Mouse (Mus musculus): ENCODE measurements around the gene Igdcc4. TPM values are rescaled to one million over a fixed set of nuclear protein-coding genes. Genes with fewer than 3 reads are reported as not detected.
A peak's percentile ranks its signal among the peaks of the same experiment; 100 is the strongest.
"Not testable (repeated sequence)": the region's sequence is repeated elsewhere in the genome, so short reads cannot be mapped to it uniquely, and the experiment has no call there.

The Igdcc4 gene
- 0.08 TPM in 1 of 2 replicates, not detected in the other for polyA plus RNA-seq (2012; ENCODE audit: insufficient read depth, low replicate concordance)

DNA sequence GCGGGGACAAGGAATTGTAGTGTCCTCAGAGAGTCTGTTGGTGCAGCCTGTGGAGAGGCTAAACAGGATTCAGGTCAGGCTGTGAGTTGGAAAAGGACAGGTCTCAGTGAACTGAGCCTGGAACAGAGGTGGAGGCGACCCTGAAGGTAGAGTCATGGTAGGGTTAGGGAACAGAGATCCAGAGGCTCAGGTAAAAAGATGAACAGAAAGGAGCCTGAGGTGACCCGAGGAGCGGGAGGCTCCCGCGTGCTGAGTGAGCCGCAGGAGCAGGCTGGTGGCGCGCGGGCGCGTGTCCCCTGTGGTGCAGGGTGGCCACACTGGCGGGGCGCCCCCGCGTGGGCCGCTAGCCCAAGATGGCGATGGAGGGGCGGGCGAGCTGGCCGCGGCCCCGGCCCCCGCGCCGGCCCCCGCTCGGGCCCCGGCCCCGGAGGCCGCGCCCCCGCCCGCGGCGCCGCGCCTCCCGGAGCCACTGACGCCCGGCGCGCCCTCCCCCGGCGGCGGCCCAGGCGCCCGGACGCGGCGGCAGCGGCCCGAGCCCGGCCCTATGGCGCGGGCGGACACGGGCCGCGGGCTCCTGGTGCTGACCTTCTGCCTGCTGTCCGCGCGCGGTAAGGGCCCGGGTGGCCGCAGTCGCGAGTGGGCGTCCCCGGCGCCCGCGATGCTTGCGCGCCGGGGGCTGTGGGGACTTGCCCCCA, at the start of gene Igdcc4:
TSS of gene Igdcc4 (plus strand) at position 496 of the 695 bp plus-strand sequence.
- no peaks in the 10 kb centered on the region for H3K36me3 ChIP-seq (replicated peaks; ENCODE audit: low read length)
- peaks cover 22% of the 10 kb centered on the region for H3K9me3 ChIP-seq
- peak within 1 kb of the TSS; percentile 90 for H3K4me3 ChIP-seq (replicated peaks)
- TF ChIP-seq GATA1 (IDR thresholded peaks at IDR 0.05; ENCODE audit: borderline replicate concordance, low read length) (no peak), FLI1 (IDR thresholded peaks at IDR 0.05; ENCODE audit: low read length) (no peak)
- H3K27me3 ChIP-seq (replicated peaks): peaks cover 75% of the 10 kb centered on the region
- H3K4me1 ChIP-seq: peaks cover 17% of the 10 kb centered on the region

GRCm38 (mm10) chr9:65064251-65064650, 37.0 kb upstream of the Igdcc4 start:
- Histone ChIP-seq H3K4me1 (no peaks in the 10 kb centered on the region), H3K36me3 (replicated peaks; ENCODE audit: low read length) (peaks cover 95% of the 10 kb centered on the region), H3K27me3 (replicated peaks) (no peaks in the 10 kb centered on the region), H3K9me3 (no peaks in the 10 kb centered on the region), H3K4me3 (replicated peaks) (no peak overlapping the region)
- TF ChIP-seq FLI1 (IDR thresholded peaks at IDR 0.05; ENCODE audit: low read length): no peak
- no peak for TF ChIP-seq GATA1 (IDR thresholded peaks at IDR 0.05; ENCODE audit: borderline replicate concordance, low read length)

DNA sequence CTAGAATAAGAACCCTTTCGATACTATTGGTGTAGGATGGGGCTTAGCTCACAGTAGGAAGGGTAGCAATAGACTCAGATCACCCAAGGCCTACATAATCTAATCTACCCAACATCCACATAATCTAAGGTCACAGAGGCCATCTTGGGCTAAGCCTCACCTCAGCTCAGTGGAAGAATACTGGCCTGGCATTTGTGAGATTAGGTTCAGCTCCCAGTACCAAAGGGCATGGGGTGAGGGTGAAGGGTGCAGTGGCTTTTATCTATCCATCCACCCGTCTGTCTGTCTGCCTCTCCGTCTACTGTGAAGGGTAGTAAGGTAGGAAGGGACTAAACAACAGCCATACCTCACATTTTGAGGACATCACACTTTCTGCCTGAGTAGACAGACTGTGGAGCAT, 30.7 kb upstream of the Igdcc4 start:
- TF ChIP-seq FLI1 (IDR thresholded peaks at IDR 0.05; ENCODE audit: low read length): no peak
- no peak for TF ChIP-seq GATA1 (IDR thresholded peaks at IDR 0.05; ENCODE audit: borderline replicate concordance, low read length)
- Histone ChIP-seq H3K36me3 (replicated peaks; ENCODE audit: low read length) (peaks cover 95% of the 10 kb centered on the region), H3K4me3 (replicated peaks) (no peak overlapping the region), H3K9me3 (no peaks in the 10 kb centered on the region), H3K27me3 (replicated peaks) (no peaks in the 10 kb centered on the region), H3K4me1 (peaks cover 27% of the 10 kb centered on the region)

GRCm38 (mm10) chr9:65073555-65073954, 27.7 kb upstream of the Igdcc4 start:
- H3K4me3 ChIP-seq (replicated peaks): no peak overlapping the region
- no peaks in the 10 kb centered on the region for H3K27me3 ChIP-seq (replicated peaks)
- H3K36me3 ChIP-seq (replicated peaks; ENCODE audit: low read length): peaks cover 95% of the 10 kb centered on the region
- TF ChIP-seq FLI1 (IDR thresholded peaks at IDR 0.05; ENCODE audit: low read length): no peak
- TF ChIP-seq GATA1 (IDR thresholded peaks at IDR 0.05; ENCODE audit: borderline replicate concordance, low read length): no peak
- no peaks in the 10 kb centered on the region for H3K9me3 ChIP-seq
- peaks cover 27% of the 10 kb centered on the region for H3K4me1 ChIP-seq

- TF ChIP-seq FLI1 (IDR thresholded peaks at IDR 0.05; ENCODE audit: low read length): no peak
- no peak for TF ChIP-seq GATA1 (IDR thresholded peaks at IDR 0.05; ENCODE audit: borderline replicate concordance, low read length)
- no peaks in the 10 kb centered on the region for H3K9me3 ChIP-seq
- H3K27me3 ChIP-seq (replicated peaks): no peaks in the 10 kb centered on the region
- H3K4me1 ChIP-seq: peaks cover 27% of the 10 kb centered on the region
- peaks cover 95% of the 10 kb centered on the region for H3K36me3 ChIP-seq (replicated peaks; ENCODE audit: low read length)
- no peak overlapping the region for H3K4me3 ChIP-seq (replicated peaks)
Observed at GRCm38 (mm10) chr9:65074251-65074650, 27.0 kb upstream of the Igdcc4 start.

DNA sequence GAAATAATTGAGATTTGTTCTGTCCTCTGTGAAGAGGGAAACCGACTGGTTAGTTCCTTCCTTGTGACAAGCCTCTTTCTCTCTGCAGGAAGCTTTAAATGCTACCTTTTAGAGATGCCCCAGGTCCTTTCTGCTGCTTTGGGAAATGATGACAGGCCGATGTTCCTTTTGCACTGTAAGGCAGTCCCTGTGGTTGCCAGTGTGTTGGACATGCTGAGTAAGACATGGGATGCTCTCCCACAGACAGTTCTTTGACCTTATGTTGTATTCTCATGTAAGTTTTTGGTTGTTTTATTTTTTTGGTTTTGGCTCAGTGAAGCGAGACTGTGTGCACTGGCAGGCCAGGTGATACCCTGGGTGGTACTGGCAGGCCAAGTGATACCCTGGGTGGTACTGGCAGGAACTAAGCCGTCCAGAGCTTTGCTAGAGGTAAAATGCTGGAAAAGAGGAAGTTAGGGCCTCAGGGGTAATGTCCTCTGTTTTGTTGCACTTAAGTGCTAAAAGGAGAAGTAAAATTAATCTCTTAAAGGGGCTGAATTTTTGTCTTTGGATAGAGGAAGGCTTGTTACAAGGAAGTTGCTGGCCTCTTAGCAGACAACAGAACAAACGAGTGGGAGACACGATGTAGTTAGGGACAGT, 26.3 kb upstream of the Igdcc4 start:
- Histone ChIP-seq H3K27me3 (replicated peaks) (no peaks in the 10 kb centered on the region), H3K4me1 (peaks cover 25% of the 10 kb centered on the region), H3K36me3 (replicated peaks; ENCODE audit: low read length) (peaks cover 96% of the 10 kb centered on the region), H3K9me3 (no peaks in the 10 kb centered on the region), H3K4me3 (replicated peaks) (no peak overlapping the region)
- TF ChIP-seq FLI1 (IDR thresholded peaks at IDR 0.05; ENCODE audit: low read length) (no peak), GATA1 (IDR thresholded peaks at IDR 0.05; ENCODE audit: borderline replicate concordance, low read length) (no peak)

- no peaks in the 10 kb centered on the region for H3K9me3 ChIP-seq
- no peak overlapping the region for H3K4me3 ChIP-seq (replicated peaks)
- peaks cover 99% of the 10 kb centered on the region for H3K36me3 ChIP-seq (replicated peaks; ENCODE audit: low read length)
- H3K27me3 ChIP-seq (replicated peaks): no peaks in the 10 kb centered on the region
- peaks cover 19% of the 10 kb centered on the region for H3K4me1 ChIP-seq
- TF ChIP-seq FLI1 (IDR thresholded peaks at IDR 0.05; ENCODE audit: low read length) (no peak), GATA1 (IDR thresholded peaks at IDR 0.05; ENCODE audit: borderline replicate concordance, low read length) (no peak)
Observed at GRCm38 (mm10) chr9:65077536-65077935, 23.8 kb upstream of the Igdcc4 start.

- H3K9me3 ChIP-seq, H3K4me1 ChIP-seq: not testable (repeated sequence)
- H3K36me3 ChIP-seq (replicated peaks; ENCODE audit: low read length): peaks cover 96% of the 10 kb centered on the region
Observed at GRCm38 (mm10) chr9:65080141-65080540, 21.1 kb upstream of the Igdcc4 start.

GRCm38 (mm10) chr9:65083075-65083765, 18.1 kb upstream of the Igdcc4 start:
- Histone ChIP-seq H3K36me3 (replicated peaks; ENCODE audit: low read length) (peaks cover 65% of the 10 kb centered on the region), H3K9me3 (no peaks in the 10 kb centered on the region)

More at GRCm38 (mm10) chr9:65080141-65080540, 21.1 kb upstream of the Igdcc4 start:
- not testable (repeated sequence) for H3K4me3 ChIP-seq (replicated peaks); H3K27me3 ChIP-seq (replicated peaks)

More at GRCm38 (mm10) chr9:65083075-65083765, 18.1 kb upstream of the Igdcc4 start:
- Histone ChIP-seq H3K27me3 (replicated peaks) (no peaks in the 10 kb centered on the region), H3K4me3 (replicated peaks) (no peak overlapping the region), H3K4me1 (peaks cover 19% of the 10 kb centered on the region)
- TF ChIP-seq FLI1 (IDR thresholded peaks at IDR 0.05; ENCODE audit: low read length) (no peak), GATA1 (IDR thresholded peaks at IDR 0.05; ENCODE audit: borderline replicate concordance, low read length) (no peak)
